Mouse (Mus musculus) adrenal gland, adult 18-20 months (tissue): ENCODE measurements around the gene Vmn2r21. TPM values are rescaled to one million over a fixed set of nuclear protein-coding genes. Genes with fewer than 3 reads are reported as not detected.
"Not testable (repeated sequence)": the region's sequence is repeated elsewhere in the genome, so short reads cannot be mapped to it uniquely, and the experiment has no call there.

ENCODE experiments used
- DNase-seq, 2 experiments: peaks; one replicate each; pipeline ENCODE4 v3.0.0; 2021 to 2022; ENCODE audit warnings: low spot score in 2 of 2
- long read RNA-seq, 2 experiments: library from polyadenylated mRNA; stranded (forward); transcript quantifications; one replicate each; pipeline ENCODE4 v2.0.0; 2021
- total RNA-seq, 2 experiments: library from RNA; stranded (reverse); gene quantifications; 1 replicate in 1 of 2; 2 replicates in 1 of 2; pipeline ENCODE4 v1.2.3; 2021

Vmn2r21 gene
- not detected for total RNA-seq
- long read RNA-seq, experiment 1, result 0 reads
- long read RNA-seq, experiment 2, result 0 reads

- not testable (repeated sequence) for DNase-seq
These were observed at the start of gene Vmn2r21 for GRCm38 (mm10) chr6:123533306-123533705. TSS of gene Vmn2r21 (minus strand) at chr6:123533406.

- DNase-seq, result not testable (repeated sequence)
These were observed 41.5 kb upstream of the Vmn2r21 start for GRCm38 (mm10) chr6:123574698-123575097.

- DNase-seq, result not testable (repeated sequence)
These were observed 6.5 kb upstream of the Vmn2r21 start for GRCm38 (mm10) chr6:123539755-123540154.

- DNase-seq, result not testable (repeated sequence)
These were observed 10.8 kb downstream of the Vmn2r21 start for GRCm38 (mm10) chr6:123522263-123523011.

GRCm38 (mm10) chr6:123473045-123473444 is 60.2 kb downstream of the Vmn2r21 start:
- DNase-seq, result not testable (repeated sequence)

GRCm38 (mm10) chr6:123472458-123472987 is 60.7 kb downstream of the Vmn2r21 start:
- DNase-seq, result not testable (repeated sequence)

- not testable (repeated sequence) for DNase-seq
These were observed 64.6 kb downstream of the Vmn2r21 start for GRCm38 (mm10) chr6:123468651-123469050.

Other genes with a start within 250 kb of the Vmn2r21 start
- under 1 TPM in 1 of 2 experiments, not detected in 1; 0.36 TPM for gene Clec4e, start 243.5 kb downstream of the Vmn2r21 start, total RNA-seq
- not detected for gene Vmn2r19, start 225.1 kb downstream of the Vmn2r21 start, total RNA-seq
- gene Vmn2r20, start 115.3 kb downstream of the Vmn2r21 start, total RNA-seq, result not detected
- gene Vmn2r22, start 117.3 kb upstream of the Vmn2r21 start, total RNA-seq, result not detected
- not detected for gene Vmn2r23, start 169.3 kb upstream of the Vmn2r21 start, total RNA-seq
- gene Vmn2r24, start 245.5 kb upstream of the Vmn2r21 start, total RNA-seq, result under 1 TPM in 1 of 2 experiments, not detected in 1; 0.03 TPM